Mouse (Mus musculus): ENCODE measurements around the gene Gm12185. TPM values are rescaled to one million over a fixed set of nuclear protein-coding genes. Genes with fewer than 3 reads are reported as not detected.
"Not testable (repeated sequence)": the region's sequence is repeated elsewhere in the genome, so short reads cannot be mapped to it uniquely, and the experiment has no call there.

The Gm12185 gene
- polyA plus RNA-seq, 1 experiment from 2014 or later = not detected

GRCm38 (mm10) chr11:48982848-48983247 lies 9.2 kb downstream of the Gm12185 start:
- no CpG with 5 or more reads among the region's 3 CpGs for WGBS
- H3K4me2 ChIP-seq (ENCODE audit: low read depth, low read length); H3K9ac ChIP-seq (replicated peaks; ENCODE audit: low read depth, low read length); H3K36me3 ChIP-seq (ENCODE audit: control insufficient read depth, insufficient read depth, low read length); H3K9me3 ChIP-seq (ENCODE audit: control insufficient read depth, low read length); H3K4me3 ChIP-seq (ENCODE audit: low read depth, low read length); H3K27me3 ChIP-seq (ENCODE audit: control insufficient read depth, insufficient read depth, low read length); H3K4me1 ChIP-seq (ENCODE audit: control insufficient read depth, insufficient read depth, low read length); H3K27ac ChIP-seq (ENCODE audit: low read depth, low read length); ATAC-seq (ENCODE audit: low read depth): not testable (repeated sequence)

- ATAC-seq (ENCODE audit: low read depth); H3K4me1 ChIP-seq (ENCODE audit: control insufficient read depth, insufficient read depth, low read length); H3K36me3 ChIP-seq (ENCODE audit: control insufficient read depth, insufficient read depth, low read length); H3K4me3 ChIP-seq (ENCODE audit: low read depth, low read length); H3K9ac ChIP-seq (replicated peaks; ENCODE audit: low read depth, low read length); H3K9me3 ChIP-seq (ENCODE audit: control insufficient read depth, low read length); H3K27me3 ChIP-seq (ENCODE audit: control insufficient read depth, insufficient read depth, low read length); H3K27ac ChIP-seq (ENCODE audit: low read depth, low read length); H3K4me2 ChIP-seq (ENCODE audit: low read depth, low read length): not testable (repeated sequence)
- no CpG with 5 or more reads among the region's 5 CpGs for WGBS
Measured at GRCm38 (mm10) chr11:48980052-48980451, 12.0 kb downstream of the Gm12185 start.

GRCm38 (mm10) chr11:48979251-48979650 lies 12.8 kb downstream of the Gm12185 start, which contains the start of gene 9930111J21Rik1:
Gene 9930111J21Rik1, minus strand, starts transcription at chr11:48979398.
- not testable (repeated sequence) for H3K27ac ChIP-seq (ENCODE audit: low read depth, low read length)
- WGBS = no CpG with 5 or more reads among the region's 3 CpGs

DNA sequence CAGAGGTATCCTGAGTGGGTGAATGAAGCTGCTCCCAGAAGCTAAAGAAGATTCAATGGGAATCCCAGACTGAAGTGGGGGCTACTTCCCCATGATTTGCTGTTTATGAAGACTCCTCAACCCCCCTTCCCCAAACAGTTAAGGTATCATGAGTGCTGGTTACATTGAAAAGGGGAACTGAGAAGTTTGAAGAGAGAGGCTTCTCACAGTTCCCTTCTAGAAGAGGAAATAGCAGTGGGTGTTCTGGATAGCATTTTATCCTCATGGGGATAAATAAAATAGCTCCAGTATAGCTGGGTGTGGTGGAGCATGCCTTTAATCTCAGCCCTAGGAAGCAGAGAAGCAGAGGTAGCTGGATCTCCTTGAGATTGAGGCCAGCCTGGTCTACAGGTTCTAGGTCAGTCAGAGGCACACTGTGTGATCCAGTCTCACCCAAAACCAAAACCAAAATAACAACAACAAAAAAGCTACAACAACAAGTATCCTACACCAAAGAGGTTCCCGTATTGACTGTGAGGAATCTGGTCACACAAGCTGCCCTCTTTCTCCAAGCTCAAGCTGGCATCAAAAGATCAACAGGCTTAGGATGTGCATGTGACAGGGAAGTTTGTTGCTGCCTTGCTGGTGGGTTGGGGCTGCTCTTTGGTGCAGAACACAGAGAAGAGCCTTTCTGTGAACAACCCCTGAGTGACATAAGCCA lies 13.6 kb downstream of the Gm12185 start, which contains the start of gene Olfr56:
Olfr56 (plus strand) TSS at position 650 of the 700 bp plus-strand sequence.
- not testable (repeated sequence) for ATAC-seq (ENCODE audit: low read depth); H3K4me1 ChIP-seq (ENCODE audit: control insufficient read depth, insufficient read depth, low read length); H3K9me3 ChIP-seq (ENCODE audit: control insufficient read depth, low read length); H3K27ac ChIP-seq (ENCODE audit: low read depth, low read length); H3K27me3 ChIP-seq (ENCODE audit: control insufficient read depth, insufficient read depth, low read length); H3K36me3 ChIP-seq (ENCODE audit: control insufficient read depth, insufficient read depth, low read length); H3K9ac ChIP-seq (replicated peaks; ENCODE audit: low read depth, low read length); H3K4me2 ChIP-seq (ENCODE audit: low read depth, low read length); H3K4me3 ChIP-seq (ENCODE audit: low read depth, low read length)
- no CpG with 5 or more reads among the region's 1 CpGs for WGBS

More at GRCm38 (mm10) chr11:48979251-48979650, 12.8 kb downstream of the Gm12185 start, which contains the start of gene 9930111J21Rik1:
- not testable (repeated sequence) for H3K4me2 ChIP-seq (ENCODE audit: low read depth, low read length); H3K36me3 ChIP-seq (ENCODE audit: control insufficient read depth, insufficient read depth, low read length); H3K4me1 ChIP-seq (ENCODE audit: control insufficient read depth, insufficient read depth, low read length); ATAC-seq (ENCODE audit: low read depth); H3K9me3 ChIP-seq (ENCODE audit: control insufficient read depth, low read length); H3K27me3 ChIP-seq (ENCODE audit: control insufficient read depth, insufficient read depth, low read length); H3K4me3 ChIP-seq (ENCODE audit: low read depth, low read length); H3K9ac ChIP-seq (replicated peaks; ENCODE audit: low read depth, low read length)

DNA sequence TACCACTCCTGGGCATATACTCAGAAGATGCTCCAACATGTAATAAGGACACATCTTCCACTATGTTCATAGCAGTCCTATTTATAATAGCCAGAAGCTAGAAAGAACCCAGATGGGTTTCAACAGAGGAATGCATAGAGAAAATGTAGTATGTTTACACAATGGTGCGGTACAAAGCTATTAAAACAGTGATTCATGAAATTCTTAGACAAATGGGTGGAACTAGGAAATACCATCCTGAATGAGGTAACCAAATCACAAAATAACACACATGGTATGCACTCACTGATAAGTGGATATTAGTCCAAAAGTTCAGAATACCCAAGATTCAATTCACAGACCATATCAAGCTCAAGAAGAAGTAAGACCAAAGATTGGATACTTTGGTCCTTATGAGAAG lies 17.3 kb downstream of the Gm12185 start:
- WGBS = no CpG with 5 or more reads among the region's 1 CpGs

DNA sequence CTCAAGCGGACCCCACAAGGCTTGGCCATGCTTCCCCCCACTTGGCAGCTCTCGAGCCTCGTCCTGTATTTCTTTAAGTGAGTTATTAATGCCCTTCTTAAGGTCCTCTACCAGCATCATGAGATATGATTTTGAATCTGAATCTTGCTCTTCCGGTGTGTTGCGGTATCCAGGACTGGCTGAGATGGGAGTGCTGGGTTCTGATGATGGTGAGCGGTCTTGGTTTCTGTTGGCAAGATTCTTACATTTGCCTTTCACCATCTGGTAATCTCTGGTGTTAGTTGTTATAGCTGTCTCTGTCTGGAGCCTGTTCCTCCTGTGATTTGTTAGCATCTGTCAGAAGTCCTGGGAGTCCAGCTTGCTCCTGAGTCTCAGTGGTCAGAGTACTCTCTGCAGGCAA lies 45.9 kb downstream of the Gm12185 start, which contains the start of gene Psme2b:
Psme2b (minus strand) TSS at position 101 of the 400 bp plus-strand sequence.
- H3K4me1 ChIP-seq (ENCODE audit: control insufficient read depth, insufficient read depth, low read length); H3K27me3 ChIP-seq (ENCODE audit: control insufficient read depth, insufficient read depth, low read length); H3K9ac ChIP-seq (replicated peaks; ENCODE audit: low read depth, low read length); H3K4me3 ChIP-seq (ENCODE audit: low read depth, low read length); H3K36me3 ChIP-seq (ENCODE audit: control insufficient read depth, insufficient read depth, low read length); ATAC-seq (ENCODE audit: low read depth); H3K4me2 ChIP-seq (ENCODE audit: low read depth, low read length); H3K9me3 ChIP-seq (ENCODE audit: control insufficient read depth, low read length); H3K27ac ChIP-seq (ENCODE audit: low read depth, low read length): not testable (repeated sequence)
- 97% methylated on average over 6 of the region's 6 CpGs for WGBS

More for the DNA sequence above, 17.3 kb downstream of the Gm12185 start:
- not testable (repeated sequence) for H3K27me3 ChIP-seq (ENCODE audit: control insufficient read depth, insufficient read depth, low read length); H3K4me1 ChIP-seq (ENCODE audit: control insufficient read depth, insufficient read depth, low read length); H3K4me3 ChIP-seq (ENCODE audit: low read depth, low read length); H3K4me2 ChIP-seq (ENCODE audit: low read depth, low read length); H3K9ac ChIP-seq (replicated peaks; ENCODE audit: low read depth, low read length); H3K27ac ChIP-seq (ENCODE audit: low read depth, low read length); H3K36me3 ChIP-seq (ENCODE audit: control insufficient read depth, insufficient read depth, low read length); ATAC-seq (ENCODE audit: low read depth); H3K9me3 ChIP-seq (ENCODE audit: control insufficient read depth, low read length)

DNA sequence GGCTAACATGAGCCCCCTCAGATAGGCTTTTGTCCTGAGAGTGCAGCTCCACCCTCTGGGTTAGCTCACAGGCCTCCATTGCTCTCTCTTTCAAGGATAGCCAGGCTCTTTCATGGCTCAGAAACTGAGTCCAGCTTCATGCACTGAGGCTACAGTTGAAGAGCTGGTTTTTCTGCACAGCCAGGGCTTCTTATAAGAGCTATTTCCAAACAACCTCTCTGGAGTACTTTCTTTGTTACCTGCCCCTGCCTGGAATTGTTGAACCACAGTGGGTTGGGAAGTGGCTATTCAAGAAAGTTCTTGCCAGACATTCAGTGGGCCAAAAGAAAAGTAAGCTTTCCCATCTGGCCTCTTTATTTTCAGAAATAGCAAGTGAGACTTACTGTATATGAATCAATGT lies 52.7 kb downstream of the Gm12185 start:
- not testable (repeated sequence) for H3K9ac ChIP-seq (replicated peaks; ENCODE audit: low read depth, low read length); H3K9me3 ChIP-seq (ENCODE audit: control insufficient read depth, low read length); H3K27me3 ChIP-seq (ENCODE audit: control insufficient read depth, insufficient read depth, low read length); H3K4me3 ChIP-seq (ENCODE audit: low read depth, low read length); H3K27ac ChIP-seq (ENCODE audit: low read depth, low read length); ATAC-seq (ENCODE audit: low read depth); H3K4me2 ChIP-seq (ENCODE audit: low read depth, low read length); H3K36me3 ChIP-seq (ENCODE audit: control insufficient read depth, insufficient read depth, low read length); H3K4me1 ChIP-seq (ENCODE audit: control insufficient read depth, insufficient read depth, low read length)

DNA sequence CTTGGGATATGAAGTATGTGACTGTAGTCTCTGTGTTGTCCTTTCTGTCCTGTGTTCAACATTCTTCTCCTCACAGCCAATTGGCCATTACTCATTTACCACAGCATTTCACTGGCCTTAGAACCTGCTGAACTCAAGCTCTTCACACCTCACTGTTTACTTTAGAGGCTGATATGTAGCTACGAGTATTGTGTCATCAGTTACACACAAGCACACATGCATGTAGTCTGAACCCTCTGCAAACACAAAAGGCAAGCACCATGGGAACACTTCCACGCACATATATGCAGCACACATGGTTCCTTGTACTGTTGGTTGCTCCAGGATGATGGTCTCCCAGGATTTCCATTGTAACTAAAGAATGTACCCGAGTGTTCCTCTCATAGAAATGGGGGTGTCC lies 56.7 kb downstream of the Gm12185 start:
- not testable (repeated sequence) for H3K4me1 ChIP-seq (ENCODE audit: control insufficient read depth, insufficient read depth, low read length); H3K9me3 ChIP-seq (ENCODE audit: control insufficient read depth, low read length); H3K27ac ChIP-seq (ENCODE audit: low read depth, low read length); H3K9ac ChIP-seq (replicated peaks; ENCODE audit: low read depth, low read length); H3K36me3 ChIP-seq (ENCODE audit: control insufficient read depth, insufficient read depth, low read length); H3K4me2 ChIP-seq (ENCODE audit: low read depth, low read length); ATAC-seq (ENCODE audit: low read depth); H3K27me3 ChIP-seq (ENCODE audit: control insufficient read depth, insufficient read depth, low read length); H3K4me3 ChIP-seq (ENCODE audit: low read depth, low read length)
- WGBS = no CpG with 5 or more reads among the region's 3 CpGs

DNA sequence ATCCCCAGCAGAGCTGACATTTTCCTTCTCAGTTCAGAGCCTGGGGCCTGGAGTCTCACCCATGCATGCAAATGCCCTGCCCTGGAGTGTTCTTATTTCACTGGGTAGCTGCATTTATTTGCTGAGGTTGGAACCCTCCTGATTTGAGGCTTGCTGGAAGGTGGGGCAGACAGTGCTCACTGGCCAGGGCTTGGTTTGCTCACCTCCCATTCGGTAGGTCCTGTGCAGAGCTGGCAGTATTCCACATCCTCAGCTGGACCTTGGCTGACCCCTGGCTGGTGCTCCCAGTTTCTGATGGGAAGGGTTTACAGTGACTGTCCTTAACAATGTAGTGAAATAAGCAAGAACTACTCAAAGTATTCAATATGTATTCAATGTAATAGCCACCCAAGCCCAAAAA lies 58.1 kb downstream of the Gm12185 start:
- not testable (repeated sequence) for H3K4me1 ChIP-seq (ENCODE audit: control insufficient read depth, insufficient read depth, low read length); H3K36me3 ChIP-seq (ENCODE audit: control insufficient read depth, insufficient read depth, low read length); ATAC-seq (ENCODE audit: low read depth); H3K4me2 ChIP-seq (ENCODE audit: low read depth, low read length); H3K9me3 ChIP-seq (ENCODE audit: control insufficient read depth, low read length); H3K9ac ChIP-seq (replicated peaks; ENCODE audit: low read depth, low read length); H3K4me3 ChIP-seq (ENCODE audit: low read depth, low read length); H3K27me3 ChIP-seq (ENCODE audit: control insufficient read depth, insufficient read depth, low read length); H3K27ac ChIP-seq (ENCODE audit: low read depth, low read length)
- 75% methylated on average over 1 of the region's 1 CpGs for WGBS

All from neural tube, embryonic 14.5 days (tissue).